Mouse (Mus musculus): Measurements from ENCODE around the gene Taf3. TPM values are rescaled to one million over a fixed set of nuclear protein-coding genes. Genes with fewer than 3 reads are reported as not detected.

Taf3 gene
- total RNA-seq, 4 experiments from 2014 or later = 7.7 to 8.8 (median 8.0) TPM

DNA sequence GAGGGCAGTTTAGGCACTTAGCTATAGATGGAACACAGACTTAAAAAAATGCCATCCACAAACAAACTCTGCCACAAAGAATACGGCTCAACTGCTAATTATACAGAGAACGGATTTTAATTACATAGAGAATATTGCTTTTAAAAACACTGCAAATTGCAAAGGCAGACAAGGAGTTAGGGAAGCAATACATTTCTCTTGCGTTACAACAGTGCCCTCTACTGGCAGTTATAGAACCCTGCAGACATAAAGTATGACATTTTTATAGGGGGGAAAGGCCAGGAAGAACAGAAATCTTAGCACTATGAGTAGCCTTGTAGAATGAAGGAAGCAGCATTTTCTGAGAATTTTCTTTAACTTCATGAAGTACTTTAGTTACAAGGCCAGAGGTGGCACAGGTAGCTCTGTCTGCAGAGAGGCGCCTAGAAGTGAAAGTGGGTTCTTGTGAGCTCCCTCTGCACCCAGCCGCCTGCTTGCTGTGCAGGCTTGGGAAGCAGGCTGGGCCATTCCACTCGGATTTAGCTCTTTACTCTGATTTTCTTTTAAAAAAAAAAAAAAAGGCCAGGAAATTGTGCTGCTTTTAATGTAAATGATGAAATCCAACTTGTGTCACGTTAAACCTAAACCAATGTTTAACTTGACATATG is 38.0 kb downstream of the Taf3 start:
- DNase-seq (ENCODE audit: low spot score) = peak; percentile 39

DNA sequence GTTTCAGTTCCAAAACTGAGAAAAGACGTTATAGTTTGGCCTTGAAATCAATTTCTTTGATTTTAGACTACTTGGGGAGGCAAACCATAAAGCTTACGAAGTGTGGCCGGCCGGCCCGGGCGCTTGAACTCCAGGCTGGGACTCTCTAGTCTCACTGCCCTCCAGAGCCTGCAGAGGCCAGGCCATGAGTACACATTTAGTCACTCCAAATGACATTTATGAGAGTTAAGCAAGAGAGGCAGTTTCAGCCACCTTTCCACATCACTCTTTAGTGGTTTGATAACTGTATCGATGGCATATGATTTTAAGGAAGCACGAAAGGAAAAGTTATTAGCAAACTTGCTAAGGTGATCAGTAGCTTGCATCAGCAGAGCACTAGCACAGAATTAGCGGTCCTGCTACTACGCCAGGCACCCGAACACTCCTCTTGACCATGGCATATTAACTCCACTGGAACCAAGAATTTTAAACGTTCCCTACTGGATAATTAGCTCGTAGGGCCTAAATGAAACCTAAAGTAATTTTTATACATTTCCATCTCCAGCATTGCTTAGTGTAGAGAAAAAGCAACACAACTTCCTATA is 38.6 kb downstream of the Taf3 start:
- no peak for DNase-seq (ENCODE audit: low spot score)

DNA sequence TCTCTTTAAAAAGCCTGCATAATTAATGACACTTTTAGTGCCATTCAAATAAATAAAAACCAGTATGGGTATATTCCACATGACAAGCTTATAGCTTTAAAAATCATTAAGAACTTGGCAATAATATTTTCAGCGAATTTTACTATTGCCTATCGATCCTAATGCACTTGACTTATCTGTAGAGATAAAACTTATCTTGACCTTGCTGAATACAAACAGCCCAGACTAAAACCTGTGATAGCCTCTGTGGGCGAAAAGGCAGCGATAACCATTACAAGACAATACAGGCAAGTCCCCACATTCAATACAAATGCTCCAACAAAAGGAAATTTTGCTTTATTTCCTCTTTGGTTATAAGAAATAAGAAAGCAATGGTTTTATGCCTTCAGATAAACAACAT is 39.8 kb downstream of the Taf3 start:
- no peak for DNase-seq (ENCODE audit: low spot score)

DNA sequence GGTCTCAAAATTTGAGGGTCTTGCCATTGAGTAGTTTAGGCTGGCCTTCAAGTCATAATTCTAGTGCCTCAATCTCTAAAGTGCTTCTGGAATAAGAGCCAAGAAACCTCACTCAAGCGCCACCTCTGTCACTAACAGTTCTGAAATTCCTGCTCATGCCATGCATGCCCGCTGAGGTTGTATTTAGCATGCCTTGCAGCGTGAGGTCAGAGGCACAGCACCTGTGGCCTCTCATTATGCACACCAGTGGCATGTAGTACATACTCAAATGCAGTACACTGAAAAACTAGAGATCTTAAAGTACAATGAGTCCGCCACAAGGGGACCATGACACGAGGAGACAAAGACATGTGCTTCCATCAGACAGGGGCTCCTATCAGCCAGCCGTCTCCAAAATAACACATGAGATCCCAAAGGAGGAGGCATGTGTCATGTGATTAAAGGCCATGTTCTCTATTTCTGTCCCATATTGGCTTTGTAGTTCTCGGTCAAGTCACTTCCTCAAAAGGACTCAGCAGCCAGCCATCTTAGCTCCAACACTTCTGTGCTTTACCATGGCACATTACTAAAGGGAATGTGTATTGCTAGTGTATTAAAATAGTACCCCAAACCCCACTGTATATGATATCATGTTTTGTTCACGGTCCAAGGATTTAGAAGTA is 43.3 kb downstream of the Taf3 start:
- DNase-seq (ENCODE audit: low spot score) = no peak

DNA sequence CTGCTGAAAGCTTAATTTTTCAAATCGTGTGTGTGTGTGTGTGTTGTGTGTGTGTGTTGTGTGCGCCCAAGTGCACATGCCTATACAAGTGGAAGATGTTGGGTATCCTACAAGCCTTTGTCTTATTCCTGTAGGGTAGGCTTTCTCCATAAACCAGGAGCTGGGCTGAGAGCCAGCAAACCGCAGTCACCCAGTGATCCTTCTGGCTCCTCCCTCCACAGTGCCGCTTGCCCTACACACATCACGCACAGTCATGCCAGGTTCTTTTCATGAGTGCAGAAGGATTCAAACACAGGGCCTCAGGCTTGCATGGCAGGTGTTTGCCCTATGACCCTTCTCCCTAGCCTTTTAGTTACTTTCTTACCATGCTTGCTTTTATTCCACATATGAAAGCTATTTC is 45.0 kb downstream of the Taf3 start:
- no peak for DNase-seq (ENCODE audit: low spot score)

DNA sequence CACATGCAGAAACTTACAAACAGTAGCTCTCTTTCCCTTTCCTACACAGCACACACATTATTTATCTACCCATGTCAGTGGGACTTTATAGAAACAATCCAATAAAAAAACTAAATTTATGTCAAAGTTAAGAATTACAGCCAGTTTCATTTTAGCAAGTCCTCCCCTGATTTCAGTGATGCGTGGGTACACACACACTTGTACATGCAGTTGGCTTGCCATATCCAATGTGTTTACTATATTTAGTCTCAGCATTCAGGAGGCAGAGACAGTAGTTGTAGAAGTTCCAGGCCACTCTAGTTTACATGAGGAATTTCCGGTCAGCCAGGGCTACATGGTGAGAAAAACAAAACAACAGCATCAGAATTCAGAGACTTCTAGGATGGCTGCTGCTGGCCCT is 46.8 kb downstream of the Taf3 start:
- DNase-seq (ENCODE audit: low spot score) = no peak

DNA sequence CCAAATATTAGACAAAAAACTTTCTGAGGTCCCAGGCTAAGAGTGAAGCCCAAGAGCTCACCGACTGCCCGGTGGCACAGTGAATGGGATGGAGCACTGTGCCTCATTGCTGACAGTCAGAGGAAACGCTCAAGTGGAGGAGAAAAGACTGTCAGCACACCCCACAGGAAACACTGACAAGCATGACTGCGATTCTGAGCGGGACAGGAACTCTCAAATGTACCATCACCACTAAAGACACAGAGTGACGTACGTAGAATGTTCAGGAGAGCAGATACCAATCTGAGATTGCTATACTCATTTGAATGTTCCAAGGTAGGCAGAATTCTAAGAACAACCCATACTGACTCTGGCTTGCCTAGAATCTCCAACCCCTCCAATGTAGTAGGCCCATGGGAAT is 50.9 kb downstream of the Taf3 start:
- DNase-seq (ENCODE audit: low spot score) = no peak

DNA sequence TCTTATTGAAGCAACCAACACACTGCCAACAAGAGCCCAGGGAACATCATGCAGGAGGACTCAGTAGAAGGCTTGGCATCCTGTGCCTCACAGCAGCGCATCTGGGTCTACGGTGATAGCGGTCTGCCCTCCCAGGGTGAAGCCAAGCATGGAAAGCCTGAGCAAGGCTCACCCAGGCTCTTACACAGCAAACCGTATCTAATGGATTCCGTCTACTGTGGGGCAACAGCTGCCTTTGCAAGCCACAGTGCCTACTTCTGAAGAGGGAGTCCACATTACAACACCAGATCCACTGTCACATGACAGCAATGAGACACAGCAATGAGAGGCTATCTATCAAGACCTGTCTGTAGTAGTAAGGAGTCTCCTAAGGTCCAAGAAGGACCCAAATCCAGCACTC is 52.3 kb downstream of the Taf3 start:
- DNase-seq (ENCODE audit: low spot score) = no peak

DNA sequence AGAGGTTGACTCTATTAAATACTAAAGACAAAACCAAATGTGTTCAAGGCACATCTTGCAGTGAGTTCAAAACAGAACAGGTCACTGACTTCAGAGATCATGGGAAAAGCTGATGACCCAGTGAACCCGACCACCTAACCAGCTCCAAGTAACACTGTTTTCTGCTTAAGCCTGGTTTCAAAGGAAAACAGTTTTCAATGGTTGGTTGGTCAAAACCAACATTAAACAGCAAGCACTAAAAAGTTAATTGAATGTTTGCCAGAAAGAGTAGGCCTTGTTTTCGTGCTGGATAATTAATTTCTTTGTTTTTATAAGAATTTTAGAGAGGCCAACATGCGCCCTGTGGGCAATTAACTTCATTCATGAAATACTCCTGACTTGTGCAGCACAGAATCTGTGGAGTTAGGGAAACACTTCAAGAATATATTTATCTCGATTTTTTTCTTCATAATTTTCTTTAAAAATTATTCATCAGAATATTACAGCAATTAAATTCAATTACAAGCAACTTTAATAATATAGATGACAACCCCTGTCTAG is 57.6 kb downstream of the Taf3 start:
- no peak for DNase-seq (ENCODE audit: low spot score)

DNA sequence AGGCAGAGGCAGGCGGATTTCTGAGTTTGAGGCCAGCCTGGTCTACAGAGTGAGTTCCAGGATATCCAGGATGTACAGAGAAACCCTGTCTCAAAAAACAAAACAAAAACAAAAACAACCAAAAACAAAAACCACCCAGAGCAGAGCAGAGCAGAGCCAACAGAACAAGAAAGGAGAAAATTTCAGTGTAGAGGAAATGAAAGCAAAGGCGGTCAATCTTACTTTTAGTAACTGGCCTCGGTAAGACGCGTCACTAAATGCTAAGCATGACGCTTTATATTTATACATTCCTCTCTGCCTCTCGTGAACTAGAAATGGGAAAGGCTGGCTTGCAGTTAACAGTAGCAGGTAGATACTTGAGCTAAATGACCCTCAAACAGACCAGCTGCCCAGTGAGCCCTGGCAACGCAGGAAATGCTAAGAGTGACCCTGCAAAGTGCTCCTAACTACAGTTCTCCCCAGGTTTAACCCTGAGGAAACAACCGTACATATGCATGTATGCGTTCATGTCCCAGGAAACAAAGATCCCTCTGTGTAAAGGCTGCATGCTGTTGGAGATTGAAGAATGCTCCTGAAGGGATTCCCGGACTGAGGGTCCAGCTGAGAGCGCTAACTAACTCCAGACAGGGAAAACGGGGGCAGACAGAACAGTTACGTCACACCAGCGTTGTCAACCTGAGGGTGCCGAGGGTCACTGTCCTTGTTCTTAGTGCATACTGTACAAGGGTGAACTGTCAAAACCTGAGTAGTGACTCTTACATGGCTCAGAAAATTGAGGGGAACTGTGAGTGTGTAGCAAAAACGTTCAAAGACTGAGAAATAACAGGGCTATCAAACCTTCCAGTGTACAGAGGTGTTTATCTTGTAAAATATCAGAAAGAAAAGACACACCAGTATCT is 58.5 kb downstream of the Taf3 start:
- no peak for DNase-seq (ENCODE audit: low spot score)

DNA sequence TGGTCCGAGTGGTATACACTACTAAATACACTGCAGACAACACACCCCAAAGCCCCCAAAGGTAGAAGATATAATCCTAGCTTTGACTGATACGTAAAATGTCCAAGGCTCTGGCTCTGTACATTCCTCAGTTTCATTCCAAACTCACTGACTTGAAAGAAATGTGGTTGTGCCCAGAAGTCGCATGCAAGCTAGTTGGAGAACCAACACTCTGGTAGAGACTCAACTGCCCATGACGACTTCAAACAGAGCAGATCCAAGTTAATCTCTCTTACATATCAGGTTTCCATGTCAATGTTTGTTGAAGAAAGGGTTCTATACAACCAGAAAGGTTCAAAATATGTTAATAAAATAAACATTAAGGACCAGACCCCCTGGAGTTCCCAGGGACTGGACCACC is 60.1 kb downstream of the Taf3 start:
- DNase-seq (ENCODE audit: low spot score) = no peak

DNA sequence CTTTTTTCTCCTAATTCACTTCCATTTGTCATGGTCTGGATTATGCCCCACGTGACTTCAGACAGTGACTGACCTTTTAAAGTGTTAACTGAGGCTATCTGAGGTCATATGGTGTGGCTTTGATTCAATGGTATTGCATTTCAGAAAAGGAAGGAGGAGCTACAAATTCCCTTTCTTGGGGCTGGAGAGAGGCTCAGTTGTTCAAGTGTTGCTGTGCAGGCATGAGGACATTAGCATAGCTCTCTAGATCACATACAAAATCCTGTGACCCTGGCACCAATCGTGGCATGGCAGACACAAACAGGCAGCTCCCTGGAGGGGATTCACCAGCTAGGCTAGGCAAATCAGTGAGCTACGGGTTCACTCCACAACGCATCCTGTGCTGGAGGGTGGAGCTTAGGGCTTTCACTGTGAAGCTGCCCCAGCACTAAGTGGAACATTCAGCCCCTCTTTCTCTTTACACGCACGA is 62.4 kb downstream of the Taf3 start:
- DNase-seq (ENCODE audit: low spot score) = no peak

DNA sequence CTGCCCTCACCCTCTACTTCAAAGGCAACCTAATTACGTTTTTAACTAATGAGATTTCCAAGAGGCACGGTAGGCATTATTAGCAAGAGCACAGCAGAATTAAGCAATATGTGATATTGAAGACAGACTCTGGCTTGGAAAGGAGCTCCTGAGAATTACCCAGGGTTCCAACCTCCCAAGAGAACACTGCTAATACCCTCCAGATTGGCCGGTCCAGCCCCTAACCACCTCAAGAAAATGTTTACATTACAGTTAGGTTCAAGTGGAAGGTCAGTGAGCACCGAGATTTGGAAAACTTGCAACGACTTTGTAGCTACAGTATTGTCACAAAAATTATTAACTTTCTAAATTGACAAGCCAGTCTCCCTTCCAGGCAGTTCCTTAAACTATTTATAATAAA is 66.0 kb downstream of the Taf3 start:
- DNase-seq (ENCODE audit: low spot score) = no peak

DNA sequence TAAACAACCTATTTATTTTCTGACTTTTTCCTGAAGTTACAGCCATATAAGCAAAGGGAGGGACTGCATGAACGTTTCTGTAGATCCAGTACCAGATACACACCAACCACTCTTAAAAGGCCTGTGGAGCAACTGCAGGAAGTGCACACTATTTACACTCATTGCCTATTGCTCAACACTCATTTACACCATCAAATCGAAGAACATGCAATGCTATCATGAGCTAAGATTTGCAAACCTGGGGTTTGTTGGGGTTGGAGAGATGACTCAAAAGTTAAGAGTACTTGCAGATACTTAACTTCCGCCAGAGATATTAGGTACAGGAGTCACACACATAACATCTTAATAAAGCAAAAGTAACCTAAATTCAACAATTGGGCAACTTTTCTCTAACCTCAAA is 76.5 kb downstream of the Taf3 start:
- no peak for DNase-seq (ENCODE audit: low spot score)

DNA sequence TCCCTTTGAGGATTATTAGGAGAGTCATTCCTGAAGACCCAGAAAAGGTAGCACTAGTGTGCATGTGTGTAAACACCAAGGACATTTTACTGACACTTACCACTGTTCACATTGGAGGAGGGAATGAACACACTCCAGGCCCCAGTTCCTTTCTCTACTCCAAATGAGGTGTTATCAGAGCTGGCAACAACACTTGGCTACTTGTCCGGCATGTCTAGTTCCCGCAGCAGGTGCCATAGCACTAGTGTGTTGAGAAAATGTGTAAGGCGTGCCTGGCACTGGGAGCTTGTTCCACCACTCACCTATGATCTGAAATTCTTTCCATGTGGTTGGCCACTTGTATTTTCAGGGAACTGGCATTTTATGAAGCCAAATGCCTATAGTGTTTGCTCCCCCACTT is 77.8 kb downstream of the Taf3 start:
- DNase-seq (ENCODE audit: low spot score) = peak; percentile 52

DNA sequence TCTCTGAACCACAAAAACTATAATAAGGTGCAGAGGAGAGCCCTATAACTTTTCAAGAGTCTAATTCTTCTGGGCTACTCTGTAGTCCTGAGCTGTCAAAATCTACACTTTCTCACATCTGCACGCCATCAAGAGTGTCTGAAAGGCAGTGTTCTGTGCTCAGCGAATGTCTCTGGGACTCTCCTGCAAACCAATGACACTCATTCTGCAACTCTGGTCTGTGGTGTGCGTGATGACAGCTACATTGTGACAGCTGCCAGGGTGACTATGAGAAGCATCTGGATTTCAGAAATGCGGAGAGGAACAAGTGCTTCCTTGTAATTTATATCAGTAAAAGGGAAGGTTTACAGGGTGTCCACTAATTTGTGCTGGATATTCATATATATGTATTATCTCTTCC is 78.2 kb downstream of the Taf3 start:
- DNase-seq (ENCODE audit: low spot score) = peak; percentile 19

DNA sequence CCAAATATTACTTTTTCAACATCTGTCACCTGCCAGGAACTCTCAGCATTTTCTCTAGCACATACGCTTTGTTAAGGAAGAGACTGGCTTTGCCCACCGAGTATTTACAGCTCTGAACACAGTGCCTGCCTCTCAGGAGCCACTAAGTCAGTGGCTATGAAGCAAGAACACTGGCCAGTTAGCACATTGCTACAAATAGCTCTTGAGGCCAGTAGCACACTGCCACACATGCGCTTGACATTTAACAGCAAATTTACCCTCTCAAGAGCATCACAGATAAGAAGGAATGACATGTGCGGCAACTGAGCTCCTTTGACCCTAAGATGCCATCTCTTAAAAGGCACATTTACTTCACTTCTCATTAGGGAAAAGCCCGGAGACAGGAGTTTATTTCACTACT is 78.7 kb downstream of the Taf3 start:
- DNase-seq (ENCODE audit: low spot score) = peak; percentile 31

DNA sequence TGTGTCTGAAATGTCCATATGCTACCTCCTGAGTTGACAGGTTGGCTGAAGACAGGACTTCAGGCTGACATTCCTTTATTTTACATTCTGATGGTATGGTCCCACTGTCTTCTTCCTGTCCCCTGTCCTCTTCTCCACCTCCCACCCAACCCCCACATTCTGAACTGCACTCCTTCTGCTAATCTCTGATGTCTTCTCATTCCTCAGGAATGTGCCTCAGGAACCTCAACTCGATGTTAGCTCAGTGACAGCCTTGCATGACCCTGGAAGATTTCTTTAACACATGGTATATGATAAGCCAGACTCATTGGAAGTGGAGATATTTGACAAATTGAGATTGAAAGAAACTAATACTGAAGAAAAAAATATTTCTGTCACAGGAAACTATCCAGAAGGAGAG is 81.8 kb downstream of the Taf3 start:
- DNase-seq (ENCODE audit: low spot score) = no peak

DNA sequence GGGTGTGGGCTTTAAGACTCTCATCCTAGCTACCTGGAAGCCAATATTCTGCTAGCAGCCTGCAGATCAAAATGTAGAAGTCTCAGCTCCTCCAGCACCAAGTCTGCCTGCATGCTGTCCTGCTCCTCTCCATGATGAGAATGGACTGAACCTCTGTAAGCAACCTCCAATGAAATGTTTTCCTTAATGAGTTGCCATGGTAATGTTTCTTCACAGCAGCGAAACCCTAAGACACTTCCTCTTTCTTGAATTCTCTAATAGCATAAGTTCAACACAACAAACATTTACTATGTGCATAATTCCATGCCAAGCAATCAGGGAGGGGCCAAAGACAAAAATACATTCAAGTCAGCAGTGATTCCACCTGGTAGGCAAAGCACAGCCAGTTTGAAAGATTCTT is 82.8 kb downstream of the Taf3 start:
- no peak for DNase-seq (ENCODE audit: low spot score)

DNA sequence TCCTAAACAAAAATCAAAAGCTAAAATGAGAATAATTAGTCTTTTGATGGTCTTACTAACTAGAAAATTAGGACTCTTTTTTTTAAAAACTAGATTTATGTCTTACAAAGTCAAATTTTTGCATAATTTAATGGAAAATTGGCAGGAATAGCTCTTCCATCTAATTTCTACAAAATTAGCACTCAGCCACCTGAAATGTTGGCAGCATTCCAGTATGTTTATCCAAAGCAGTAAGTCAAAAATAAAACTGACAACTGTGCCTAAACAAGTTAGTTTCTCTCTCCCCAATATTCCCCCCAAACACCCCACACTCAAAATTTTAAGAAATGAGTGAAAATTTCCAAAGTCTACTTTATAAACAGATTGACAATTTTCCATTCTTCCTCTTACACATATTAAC is 85.5 kb downstream of the Taf3 start:
- DNase-seq (ENCODE audit: low spot score) = no peak

DNA sequence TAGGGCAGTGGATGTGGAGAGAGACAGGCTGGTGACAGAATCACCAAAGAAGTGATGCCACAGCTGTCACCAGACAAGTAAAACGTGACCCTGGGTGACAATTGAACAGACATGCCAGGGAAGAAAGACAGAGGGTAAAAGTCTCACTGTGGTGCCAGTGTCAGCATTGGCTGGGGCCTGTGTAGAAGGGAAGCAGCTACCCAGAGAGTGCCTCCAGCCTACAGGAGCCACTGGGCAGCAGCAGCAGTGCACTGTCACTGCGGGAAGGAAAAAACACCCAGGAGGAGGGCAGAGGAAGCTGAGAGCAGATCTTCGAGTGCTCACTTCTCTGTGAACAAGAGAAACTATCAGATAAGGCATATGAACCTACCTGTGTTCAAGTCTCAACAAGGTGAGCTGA is 86.7 kb downstream of the Taf3 start:
- no peak for DNase-seq (ENCODE audit: low spot score)

DNA sequence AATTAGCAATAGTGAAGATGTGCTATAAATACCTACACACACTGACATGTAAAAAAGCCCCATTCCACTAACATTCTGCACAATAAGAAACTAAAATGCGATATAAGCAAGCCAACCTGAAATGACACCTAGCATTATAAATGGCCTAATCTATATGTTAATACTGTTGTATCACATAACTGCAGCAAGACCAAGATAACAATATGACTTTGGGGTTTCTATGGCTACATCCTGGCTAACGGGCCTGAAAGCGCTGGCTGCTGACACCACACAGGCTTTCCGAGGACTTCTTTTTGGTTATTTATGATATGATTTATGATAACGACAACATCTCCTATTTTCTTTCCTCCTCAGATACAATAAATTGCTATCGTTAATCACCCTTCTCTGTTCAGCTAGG is 90.4 kb downstream of the Taf3 start:
- DNase-seq (ENCODE audit: low spot score) = no peak

Measured in heart, adult 8-10 months (tissue).